Mouse (Mus musculus) hindbrain, embryonic 14.5 days (tissue): ENCODE measurements around the gene Lrmda. TPM values are rescaled to one million over a fixed set of nuclear protein-coding genes. Genes with fewer than 3 reads are reported as not detected.

Source experiments
- ATAC-seq: fragments of 200-750 bp; cut with Nextera tagmentation; 2 replicates; pipeline ENCODE4 v1.8.0; 2017; ENCODE audit warnings: moderate number of reproducible peaks, mild to moderate bottlenecking, moderate TSS enrichment, moderate library complexity; ENCODE audit not compliant: low FRiP score
- DNase-seq: peaks from one replicate; pipeline ENCODE4 v3.0.0-alpha.2; 2015; ENCODE audit warnings: low spot score
- H3K27ac ChIP-seq: fragments of 300-500 bp; sonication (generic); 2 replicates; pipeline ENCODE4 v1.5.1; 2014; ENCODE audit warnings: mild to moderate bottlenecking, moderate library complexity
- H3K27me3 ChIP-seq: fragments of 300-500 bp; sonication (generic); 2 replicates; pipeline ENCODE4 v1.6.1; 2014; ENCODE audit warnings: mild to moderate bottlenecking, low read length, mixed read lengths; ENCODE audit not compliant: control insufficient read depth, insufficient read depth
- H3K36me3 ChIP-seq: fragments of 300-500 bp; sonication (generic); replicated peaks from 2 replicates; pipeline ENCODE4 v1.6.1; 2014; ENCODE audit not compliant: control insufficient read depth, insufficient read depth
- H3K4me1 ChIP-seq: fragments of 300-500 bp; sonication (generic); replicated peaks from 2 replicates; pipeline ENCODE4 v1.6.1; 2014; ENCODE audit warnings: antibody characterized with exemption, low read length, mixed read lengths; ENCODE audit not compliant: control insufficient read depth, insufficient read depth
- H3K4me2 ChIP-seq: fragments of 300-500 bp; sonication (generic); replicated peaks from 2 replicates; pipeline ENCODE4 v1.6.1; 2014; ENCODE audit warnings: mild to moderate bottlenecking, moderate library complexity
- H3K4me3 ChIP-seq: fragments of 300-500 bp; sonication (generic); replicated peaks from 2 replicates; pipeline ENCODE4 v1.5.1; 2014; ENCODE audit warnings: mild to moderate bottlenecking, low read length
- H3K9ac ChIP-seq: fragments of 300-500 bp; sonication (generic); 2 replicates; pipeline ENCODE4 v1.6.1; 2014
- H3K9me3 ChIP-seq: fragments of 300-500 bp; sonication (generic); 2 replicates; pipeline ENCODE4 v1.6.1; 2016; ENCODE audit warnings: low read length; ENCODE audit not compliant: control insufficient read depth
- WGBS: fragments of 180-500 bp; shearing (Covaris S2); extraction: QIAGEN DNeasy Blood & Tissue Kit; methylation state at CpG from one replicate; pipeline ENCODE4 v1.1.7; 2014; 5-methylcytosine and 5-hydroxymethylcytosine counted together
- polyA plus RNA-seq: library from polyadenylated mRNA; unstranded; fragments of >200 nt; fragmentation: Nextera tagmentation; extraction: Ambion mirVana; gene quantifications from 2 replicates; pipeline ENCODE4 v1.2.1, GENCODE M21; 2014

Gene Lrmda
- polyA plus RNA-seq, 1 experiment from 2014 or later, result 0.64 TPM

DNA sequence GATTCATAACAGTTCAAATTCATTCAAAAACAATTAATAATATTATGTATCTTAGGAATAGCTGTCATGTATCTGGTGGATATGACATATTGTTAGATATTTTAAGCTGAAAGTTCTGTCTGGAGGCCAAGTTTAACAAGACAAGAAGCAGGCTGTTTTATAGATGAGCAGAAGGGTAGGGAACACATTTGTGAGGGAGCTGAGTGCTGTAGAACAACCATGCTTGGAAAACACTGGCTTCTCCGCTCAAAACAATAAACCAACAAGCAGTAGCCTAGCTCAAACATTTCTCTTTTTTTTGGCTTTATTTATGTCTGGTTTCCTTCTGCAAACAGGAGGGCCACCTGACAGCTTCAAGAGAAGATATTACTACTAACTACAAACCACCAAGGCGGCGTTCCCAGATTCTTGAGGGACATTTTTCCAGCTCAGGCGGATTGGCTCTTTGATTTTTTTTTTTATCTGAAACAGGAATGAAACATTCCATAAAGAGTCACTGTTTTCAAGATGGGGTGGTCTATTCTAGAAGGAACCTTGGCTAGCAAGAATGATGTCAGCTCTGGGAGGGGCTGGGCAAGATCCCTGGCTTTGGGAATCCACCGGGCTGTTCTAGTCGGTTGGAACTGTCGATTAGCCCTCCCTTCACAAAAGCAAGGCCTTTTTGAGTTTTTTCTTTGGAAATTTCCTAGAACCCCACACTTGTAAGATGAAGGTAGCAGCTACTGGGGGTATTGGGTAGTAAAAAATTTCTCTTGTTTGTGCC, 304.2 kb downstream of the Lrmda start:
- WGBS, result 92% methylated on average over 7 of the region's 7 CpGs
- ATAC-seq (no peak), DNase-seq (no peak)
- H3K9me3 ChIP-seq, result no peaks in the 10 kb centered on the region
- no peak overlapping the region for H3K27ac ChIP-seq
- H3K9ac ChIP-seq, result no peak overlapping the region
- no peak overlapping the region for H3K4me2 ChIP-seq
- no peaks in the 10 kb centered on the region for H3K4me1 ChIP-seq
- no peak overlapping the region for H3K4me3 ChIP-seq
- no peaks in the 10 kb centered on the region for H3K27me3 ChIP-seq
- H3K36me3 ChIP-seq, result no peaks in the 10 kb centered on the region

- no peak for DNase-seq
- no peak overlapping the region for H3K4me3 ChIP-seq
- H3K27me3 ChIP-seq, result no peaks in the 10 kb centered on the region
- 88% methylated on average over 11 of the region's 11 CpGs for WGBS
- no peak overlapping the region for H3K9ac ChIP-seq
- no peaks in the 10 kb centered on the region for H3K9me3 ChIP-seq
- no peak for ATAC-seq
- no peaks in the 10 kb centered on the region for H3K36me3 ChIP-seq
- H3K4me2 ChIP-seq, result no peak overlapping the region
- H3K27ac ChIP-seq, result no peak overlapping the region
- no peaks in the 10 kb centered on the region for H3K4me1 ChIP-seq
Observed at GRCm38 (mm10) chr14:22326218-22326964, 306.9 kb downstream of the Lrmda start.

DNA sequence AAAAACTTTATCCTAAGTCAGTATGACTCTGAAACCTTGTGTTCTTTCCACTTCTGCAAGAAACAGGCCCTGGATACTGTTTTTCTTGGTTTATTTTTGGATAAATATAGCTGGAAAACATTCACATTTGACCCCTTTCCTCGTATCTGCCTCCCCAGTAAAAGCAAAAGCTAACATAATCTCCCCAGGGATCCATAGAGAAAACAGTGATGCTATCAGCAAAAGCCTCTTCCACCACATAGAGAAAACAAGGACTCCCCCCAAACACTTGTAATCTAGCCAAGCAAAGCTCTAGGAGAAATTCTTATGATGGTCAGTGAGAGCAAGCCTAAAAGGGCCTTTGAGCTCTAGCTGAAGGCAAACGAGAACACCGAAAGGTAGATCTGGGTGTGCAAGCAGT, 309.7 kb downstream of the Lrmda start:
- H3K9me3 ChIP-seq, result no peaks in the 10 kb centered on the region
- 84% methylated on average over 3 of the region's 3 CpGs for WGBS
- no peak overlapping the region for H3K9ac ChIP-seq
- H3K4me3 ChIP-seq, result no peak overlapping the region
- no peaks in the 10 kb centered on the region for H3K36me3 ChIP-seq
- ATAC-seq (no peak), DNase-seq (peak; percentile 36)
- no peak overlapping the region for H3K27ac ChIP-seq
- no peaks in the 10 kb centered on the region for H3K27me3 ChIP-seq
- no peak overlapping the region for H3K4me2 ChIP-seq
- no peaks in the 10 kb centered on the region for H3K4me1 ChIP-seq

- Histone ChIP-seq H3K4me1 (no peaks in the 10 kb centered on the region), H3K27me3 (no peaks in the 10 kb centered on the region)
- WGBS, result 90% methylated on average over 5 of the region's 5 CpGs
Observed at GRCm38 (mm10) chr14:22335101-22335820, 315.7 kb downstream of the Lrmda start.

DNA sequence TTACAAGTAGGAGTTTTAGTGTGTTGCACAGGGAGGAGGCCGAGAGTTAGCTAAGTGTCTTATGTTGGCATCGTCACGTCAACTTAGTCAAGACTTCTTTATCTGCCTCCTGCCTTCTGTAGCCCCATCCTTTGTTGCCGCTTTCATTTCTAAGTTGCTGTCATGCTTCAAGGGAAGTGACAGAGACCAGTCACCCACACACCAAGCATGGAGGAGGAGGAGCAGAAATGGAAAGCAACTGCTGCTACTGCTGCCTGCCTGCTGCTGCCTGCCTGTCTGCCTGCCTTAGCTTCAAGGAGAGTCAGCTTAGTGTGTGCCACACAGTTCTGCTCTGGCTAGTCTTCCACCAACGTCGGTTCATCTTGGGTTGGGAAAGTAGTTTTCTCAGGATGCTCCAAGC, 319.7 kb downstream of the Lrmda start:
- no peaks in the 10 kb centered on the region for H3K36me3 ChIP-seq
- no peaks in the 10 kb centered on the region for H3K27me3 ChIP-seq
- no peak overlapping the region for H3K9ac ChIP-seq
- no peak overlapping the region for H3K4me2 ChIP-seq
- H3K4me1 ChIP-seq, result no peaks in the 10 kb centered on the region
- no peak for DNase-seq
- no peaks in the 10 kb centered on the region for H3K9me3 ChIP-seq
- no peak for ATAC-seq
- WGBS, result 67% methylated on average over 6 of the region's 6 CpGs
- no peak overlapping the region for H3K4me3 ChIP-seq
- no peak overlapping the region for H3K27ac ChIP-seq

More at GRCm38 (mm10) chr14:22335101-22335820, 315.7 kb downstream of the Lrmda start:
- ATAC-seq (no peak), DNase-seq (no peak)
- Histone ChIP-seq H3K27ac (no peak overlapping the region), H3K9ac (no peak overlapping the region), H3K9me3 (no peaks in the 10 kb centered on the region), H3K36me3 (no peaks in the 10 kb centered on the region), H3K4me2 (no peak overlapping the region), H3K4me3 (no peak overlapping the region)

DNA sequence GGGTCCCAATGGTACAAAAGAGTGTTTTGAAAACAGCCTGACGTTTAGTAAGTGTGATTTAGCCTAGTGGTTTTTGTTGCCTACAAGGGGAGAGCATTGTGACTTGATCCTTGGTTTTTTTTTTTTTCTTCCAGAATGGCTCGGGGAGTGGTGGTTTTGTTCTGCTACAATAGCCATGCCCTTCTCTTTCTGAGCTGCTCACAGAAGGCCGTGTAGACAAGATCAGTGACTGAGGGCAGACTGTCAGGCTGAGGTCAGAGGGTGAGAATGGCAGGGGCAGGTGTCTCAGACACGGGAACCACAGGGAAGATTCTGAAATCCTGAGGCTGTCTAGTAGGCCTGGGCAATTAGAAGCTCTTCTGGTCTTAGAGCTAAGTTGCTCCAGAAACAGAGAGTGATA, 323.8 kb downstream of the Lrmda start:
- 12% methylated on average over 4 of the region's 4 CpGs for WGBS

DNA sequence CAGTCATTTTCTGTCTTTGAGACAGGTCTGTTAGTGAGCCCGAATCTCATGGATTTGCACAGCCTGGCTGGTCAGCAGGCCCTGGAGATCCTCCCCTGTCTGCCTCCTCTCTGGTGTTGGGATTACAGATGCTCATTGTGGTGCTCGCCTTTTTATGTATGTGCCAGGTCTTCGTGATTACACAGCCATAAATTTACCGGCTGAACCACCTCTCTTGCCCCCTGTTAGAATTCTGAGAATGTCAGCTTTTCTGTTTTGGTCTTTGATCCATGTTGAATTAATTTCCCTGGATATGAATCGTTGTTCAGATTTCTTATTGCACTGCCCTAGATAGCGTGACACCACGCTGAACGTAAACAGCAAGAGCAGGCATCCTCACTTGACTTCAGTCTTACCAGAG, 325.7 kb downstream of the Lrmda start:
- ATAC-seq (no peak), DNase-seq (no peak)
- Histone ChIP-seq H3K9ac (no peak overlapping the region), H3K36me3 (no peaks in the 10 kb centered on the region), H3K4me2 (no peak overlapping the region), H3K4me1 (no peaks in the 10 kb centered on the region), H3K9me3 (no peaks in the 10 kb centered on the region), H3K4me3 (no peak overlapping the region), H3K27ac (no peak overlapping the region), H3K27me3 (no peaks in the 10 kb centered on the region)
- WGBS, result 68% methylated on average over 8 of the region's 8 CpGs

More for the DNA sequence above, 323.8 kb downstream of the Lrmda start:
- Histone ChIP-seq H3K4me2 (no peak overlapping the region), H3K9ac (no peak overlapping the region), H3K9me3 (no peaks in the 10 kb centered on the region), H3K27ac (no peak overlapping the region), H3K4me3 (no peak overlapping the region), H3K27me3 (no peaks in the 10 kb centered on the region), H3K4me1 (no peaks in the 10 kb centered on the region), H3K36me3 (no peaks in the 10 kb centered on the region)
- ATAC-seq (no peak), DNase-seq (no peak)

- Histone ChIP-seq H3K4me1 (peaks cover 9% of the 10 kb centered on the region; the same call in 1 of the 2 replicates), H3K4me2 (no peak overlapping the region), H3K9ac (no peak overlapping the region), H3K36me3 (no peaks in the 10 kb centered on the region), H3K4me3 (no peak overlapping the region), H3K27ac (no peak overlapping the region), H3K9me3 (no peaks in the 10 kb centered on the region), H3K27me3 (no peaks in the 10 kb centered on the region)
- 49% methylated on average over 5 of the region's 5 CpGs for WGBS
- no peak; the same call in 1 of the 2 replicates for ATAC-seq
- no peak for DNase-seq
Observed at GRCm38 (mm10) chr14:22353626-22354025, 334.1 kb downstream of the Lrmda start.
